Mouse (Mus musculus): Measurements from ENCODE around the gene Samd10. TPM values are rescaled to one million over a fixed set of nuclear protein-coding genes. Genes with fewer than 3 reads are reported as not detected.
A peak's percentile ranks its signal among the peaks of the same experiment; 100 is the strongest.

The Samd10 gene
- total and polyA plus RNA-seq, 2 experiments from 2014 or later, result 7.7 to 8.0 TPM

DNA sequence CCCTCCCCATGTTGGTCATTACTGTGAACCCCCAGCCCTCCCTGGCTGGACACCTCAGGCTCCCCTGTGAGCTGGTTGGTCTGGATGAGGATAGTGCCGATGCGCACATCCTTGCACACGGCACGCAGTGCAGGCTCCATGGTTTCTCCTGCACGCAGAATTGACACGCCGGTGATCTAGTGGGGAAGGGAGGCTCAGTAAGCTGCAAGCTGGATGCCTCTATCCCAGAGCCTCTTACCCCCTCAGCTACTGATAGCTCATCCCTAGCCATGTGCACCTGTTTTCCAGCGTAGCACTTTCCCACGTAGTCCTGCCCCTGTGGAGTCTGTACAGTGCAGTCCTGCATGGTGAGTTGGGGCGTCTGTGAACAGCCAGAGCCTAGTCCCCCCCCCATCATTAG lies 29.2 kb downstream of the Samd10 start:
- WGBS, result 92% methylated on average over 10 of the region's 10 CpGs
- no peak overlapping the region for H3K4me3 ChIP-seq (ENCODE audit: low read depth, low read length)
- no peak overlapping the region for H3K27ac ChIP-seq (ENCODE audit: low read depth)
- no peaks in the 10 kb centered on the region for H3K27me3 ChIP-seq (ENCODE audit: control insufficient read depth, insufficient read depth, low read length)
- no peak overlapping the region for H3K4me2 ChIP-seq (ENCODE audit: low read depth, low read length)
- ATAC-seq (ENCODE audit: insufficient read depth, low read depth), result no peak
- H3K36me3 ChIP-seq (replicated peaks; ENCODE audit: control insufficient read depth, insufficient read depth, low read length), result peaks cover 36% of the 10 kb centered on the region
- TF ChIP-seq EP300 (IDR thresholded peaks at IDR 0.05; ENCODE audit: low read depth) (no peak), CTCF (IDR thresholded peaks at IDR 0.05; ENCODE audit: low read depth) (no peak)
- H3K4me1 ChIP-seq (ENCODE audit: control insufficient read depth, insufficient read depth), result no peaks in the 10 kb centered on the region
- no peak for DNase-seq (ENCODE audit: low spot score)
- H3K9me3 ChIP-seq (replicated peaks; ENCODE audit: control insufficient read depth, low read length), result peaks cover 3% of the 10 kb centered on the region; the same call in 1 of the 2 replicates
- H3K9ac ChIP-seq (replicated peaks; ENCODE audit: low read depth, low read length), result no peak overlapping the region

DNA sequence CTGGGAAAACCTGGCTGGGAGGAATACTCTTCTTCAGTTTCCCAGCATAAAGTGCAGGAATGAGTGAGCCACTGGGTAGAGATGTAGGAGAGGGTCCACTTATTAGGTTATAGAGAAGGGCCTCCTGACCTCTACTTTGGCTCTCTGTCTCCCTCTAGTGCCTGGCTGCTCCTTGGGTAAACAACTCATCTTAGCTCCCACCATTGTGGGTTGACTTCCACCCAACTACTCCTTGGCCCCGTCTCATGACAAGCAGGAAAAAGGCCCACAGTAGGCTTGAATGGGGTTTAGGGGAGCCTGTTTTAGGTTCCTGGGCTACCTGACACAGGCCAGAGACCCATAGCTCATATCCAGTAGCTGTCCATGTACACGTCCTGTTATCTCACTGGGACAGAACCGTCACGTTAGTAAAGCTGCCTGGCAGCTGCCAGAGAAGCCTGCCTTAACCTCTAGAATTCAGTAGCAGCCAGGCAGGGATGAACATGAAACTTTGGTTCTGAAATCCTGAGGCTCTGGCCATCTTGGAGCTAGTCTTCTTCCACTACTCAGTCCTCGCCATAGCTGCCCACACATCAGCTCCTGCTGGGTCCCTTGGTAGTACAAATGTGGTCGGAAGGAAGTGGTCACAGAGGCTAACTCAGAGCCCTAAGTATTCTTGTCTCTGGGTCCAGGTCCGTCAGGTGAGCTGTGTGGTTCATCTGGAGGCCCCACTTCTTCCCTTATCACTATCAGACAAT lies 30.6 kb downstream of the Samd10 start:
- H3K36me3 ChIP-seq (replicated peaks; ENCODE audit: control insufficient read depth, insufficient read depth, low read length), result peaks cover 25% of the 10 kb centered on the region
- no peak overlapping the region for H3K27ac ChIP-seq (ENCODE audit: low read depth)
- H3K9ac ChIP-seq (replicated peaks; ENCODE audit: low read depth, low read length), result no peak overlapping the region
- WGBS, result 56% methylated on average over 7 of the region's 7 CpGs
- peaks cover 3% of the 10 kb centered on the region; the same call in 1 of the 2 replicates for H3K9me3 ChIP-seq (replicated peaks; ENCODE audit: control insufficient read depth, low read length)
- no peaks in the 10 kb centered on the region for H3K4me1 ChIP-seq (ENCODE audit: control insufficient read depth, insufficient read depth)
- DNase-seq (ENCODE audit: low spot score), result peak; percentile 35
- H3K27me3 ChIP-seq (ENCODE audit: control insufficient read depth, insufficient read depth, low read length), result no peaks in the 10 kb centered on the region
- peak; percentile 66 for TF ChIP-seq CTCF (IDR thresholded peaks at IDR 0.05; ENCODE audit: low read depth)
- no peak for TF ChIP-seq EP300 (IDR thresholded peaks at IDR 0.05; ENCODE audit: low read depth)
- no peak overlapping the region for H3K4me2 ChIP-seq (ENCODE audit: low read depth, low read length)
- ATAC-seq (ENCODE audit: insufficient read depth, low read depth), result peak; percentile 57; the same call in 1 of the 2 replicates
- no peak overlapping the region for H3K4me3 ChIP-seq (ENCODE audit: low read depth, low read length)

DNA sequence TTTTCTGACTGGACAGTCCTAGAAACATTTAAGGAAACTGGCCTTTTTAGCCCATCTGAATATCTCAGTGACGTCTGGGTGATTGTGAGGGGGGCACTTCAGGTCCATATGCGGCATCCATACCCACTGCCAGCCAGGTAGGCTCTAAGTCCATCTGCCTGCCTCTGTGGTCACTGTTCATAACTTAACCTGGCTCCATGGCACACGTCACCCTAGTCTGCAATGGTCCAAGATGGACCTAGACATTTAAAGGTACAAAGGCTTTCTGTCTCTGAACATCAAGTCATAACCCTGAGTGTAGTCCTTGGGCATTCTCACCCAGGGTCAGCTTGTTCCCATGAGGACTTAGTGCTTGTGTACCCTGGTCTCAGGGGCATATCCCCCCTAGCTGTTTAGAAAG lies 31.7 kb downstream of the Samd10 start:
- Histone ChIP-seq H3K9me3 (replicated peaks; ENCODE audit: control insufficient read depth, low read length) (peaks cover 3% of the 10 kb centered on the region; the same call in 1 of the 2 replicates), H3K9ac (replicated peaks; ENCODE audit: low read depth, low read length) (no peak overlapping the region), H3K4me3 (ENCODE audit: low read depth, low read length) (no peak overlapping the region), H3K4me1 (ENCODE audit: control insufficient read depth, insufficient read depth) (no peaks in the 10 kb centered on the region), H3K27me3 (ENCODE audit: control insufficient read depth, insufficient read depth, low read length) (no peaks in the 10 kb centered on the region), H3K36me3 (replicated peaks; ENCODE audit: control insufficient read depth, insufficient read depth, low read length) (peaks cover 14% of the 10 kb centered on the region; the same call in 1 of the 2 replicates), H3K27ac (ENCODE audit: low read depth) (no peak overlapping the region), H3K4me2 (ENCODE audit: low read depth, low read length) (no peak overlapping the region)
- TF ChIP-seq CTCF (IDR thresholded peaks at IDR 0.05; ENCODE audit: low read depth), result no peak
- TF ChIP-seq EP300 (IDR thresholded peaks at IDR 0.05; ENCODE audit: low read depth), result no peak
- 82% methylated on average over 3 of the region's 3 CpGs for WGBS
- DNase-seq (ENCODE audit: low spot score) (no peak), ATAC-seq (ENCODE audit: insufficient read depth, low read depth) (no peak)

DNA sequence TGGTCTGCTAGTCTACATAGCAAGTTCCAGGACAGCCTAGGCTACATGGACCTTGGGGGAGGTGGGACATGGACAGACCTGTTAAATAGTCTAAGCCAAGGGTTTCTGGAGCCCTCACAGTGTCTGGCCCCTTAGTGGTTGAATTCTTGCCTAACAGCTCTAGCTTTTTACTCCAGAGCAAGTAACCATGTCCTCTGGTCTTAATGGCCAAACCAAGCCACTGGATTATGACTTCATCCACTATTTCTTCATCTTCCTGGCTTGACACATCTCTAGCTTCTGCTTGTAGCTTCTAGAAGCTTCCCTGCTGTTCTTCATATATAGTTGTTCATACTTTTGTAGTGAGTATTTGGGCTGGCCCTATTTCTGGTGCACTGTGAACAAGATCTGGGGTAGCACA lies 45.2 kb downstream of the Samd10 start:
- H3K27me3 ChIP-seq (ENCODE audit: control insufficient read depth, insufficient read depth, low read length), result no peaks in the 10 kb centered on the region
- H3K4me3 ChIP-seq (ENCODE audit: low read depth, low read length), result no peak overlapping the region
- no peak for DNase-seq (ENCODE audit: low spot score)
- ATAC-seq (ENCODE audit: insufficient read depth, low read depth), result no peak
- H3K9ac ChIP-seq (replicated peaks; ENCODE audit: low read depth, low read length), result no peak overlapping the region
- H3K4me2 ChIP-seq (ENCODE audit: low read depth, low read length), result no peak overlapping the region
- no peaks in the 10 kb centered on the region for H3K9me3 ChIP-seq (replicated peaks; ENCODE audit: control insufficient read depth, low read length)
- no peak overlapping the region for H3K27ac ChIP-seq (ENCODE audit: low read depth)
- no peaks in the 10 kb centered on the region for H3K4me1 ChIP-seq (ENCODE audit: control insufficient read depth, insufficient read depth)
- peaks cover 49% of the 10 kb centered on the region for H3K36me3 ChIP-seq (replicated peaks; ENCODE audit: control insufficient read depth, insufficient read depth, low read length)
- no peak for TF ChIP-seq EP300 (IDR thresholded peaks at IDR 0.05; ENCODE audit: low read depth)
- no peak for TF ChIP-seq CTCF (IDR thresholded peaks at IDR 0.05; ENCODE audit: low read depth)

DNA sequence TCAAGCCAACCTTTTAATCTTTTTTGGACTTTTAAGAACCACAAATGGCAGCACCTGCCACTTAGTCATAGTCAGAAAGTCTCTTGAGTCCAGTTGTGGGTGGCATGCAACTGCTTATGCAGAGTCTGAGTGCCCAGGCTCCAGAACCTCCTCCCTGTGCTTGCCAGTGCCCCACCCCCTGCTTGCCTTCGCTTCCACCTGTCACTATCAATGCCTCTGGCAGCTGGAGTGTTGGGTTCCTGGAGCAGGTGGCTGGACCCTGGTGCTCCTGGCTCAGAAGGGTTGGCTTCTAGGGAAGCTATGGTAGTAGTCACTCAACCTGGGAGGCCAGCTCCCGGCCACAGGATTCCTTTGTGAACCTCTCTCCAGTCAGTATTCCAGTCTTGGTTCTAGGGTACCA lies 48.8 kb downstream of the Samd10 start:
- H3K4me2 ChIP-seq (ENCODE audit: low read depth, low read length), result no peak overlapping the region
- no peak for TF ChIP-seq EP300 (IDR thresholded peaks at IDR 0.05; ENCODE audit: low read depth)
- no peak for TF ChIP-seq CTCF (IDR thresholded peaks at IDR 0.05; ENCODE audit: low read depth)
- H3K27me3 ChIP-seq (ENCODE audit: control insufficient read depth, insufficient read depth, low read length), result no peaks in the 10 kb centered on the region
- no peak overlapping the region for H3K9ac ChIP-seq (replicated peaks; ENCODE audit: low read depth, low read length)
- 87% methylated on average over 2 of the region's 2 CpGs for WGBS
- no peak overlapping the region for H3K27ac ChIP-seq (ENCODE audit: low read depth)
- H3K9me3 ChIP-seq (replicated peaks; ENCODE audit: control insufficient read depth, low read length), result no peaks in the 10 kb centered on the region
- DNase-seq (ENCODE audit: low spot score), result no peak
- no peak for ATAC-seq (ENCODE audit: insufficient read depth, low read depth)
- H3K36me3 ChIP-seq (replicated peaks; ENCODE audit: control insufficient read depth, insufficient read depth, low read length), result peaks cover 78% of the 10 kb centered on the region
- no peak overlapping the region for H3K4me3 ChIP-seq (ENCODE audit: low read depth, low read length)
- H3K4me1 ChIP-seq (ENCODE audit: control insufficient read depth, insufficient read depth), result no peaks in the 10 kb centered on the region

DNA sequence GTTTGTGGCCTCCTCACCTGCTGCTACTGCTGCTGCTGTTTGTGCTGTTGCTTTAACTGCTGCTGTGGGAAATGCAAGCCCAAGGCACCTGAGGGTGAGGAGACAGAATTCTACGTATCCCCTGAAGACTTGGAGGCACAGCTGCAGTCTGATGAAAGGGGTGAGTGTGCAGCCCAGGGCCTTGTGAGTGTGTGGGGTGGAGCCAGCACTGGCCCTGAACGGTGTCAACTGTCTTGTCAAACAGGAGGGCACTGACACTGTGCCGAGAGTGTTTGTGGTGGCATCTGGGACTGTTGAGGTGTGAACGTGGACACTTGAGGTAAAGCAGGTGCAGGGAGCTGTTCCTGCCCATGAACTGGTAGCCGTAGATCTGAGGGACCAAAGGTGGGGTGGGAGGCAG lies 50.3 kb downstream of the Samd10 start:
- Histone ChIP-seq H3K27ac (ENCODE audit: low read depth) (no peak overlapping the region), H3K4me1 (ENCODE audit: control insufficient read depth, insufficient read depth) (no peaks in the 10 kb centered on the region), H3K9me3 (replicated peaks; ENCODE audit: control insufficient read depth, low read length) (no peaks in the 10 kb centered on the region), H3K4me3 (ENCODE audit: low read depth, low read length) (no peak overlapping the region), H3K36me3 (replicated peaks; ENCODE audit: control insufficient read depth, insufficient read depth, low read length) (peaks cover 76% of the 10 kb centered on the region), H3K27me3 (ENCODE audit: control insufficient read depth, insufficient read depth, low read length) (no peaks in the 10 kb centered on the region), H3K4me2 (ENCODE audit: low read depth, low read length) (no peak overlapping the region), H3K9ac (replicated peaks; ENCODE audit: low read depth, low read length) (no peak overlapping the region)
- no peak for ATAC-seq (ENCODE audit: insufficient read depth, low read depth)
- WGBS, result 57% methylated on average over 5 of the region's 5 CpGs
- TF ChIP-seq EP300 (IDR thresholded peaks at IDR 0.05; ENCODE audit: low read depth) (no peak), CTCF (IDR thresholded peaks at IDR 0.05; ENCODE audit: low read depth) (no peak)
- no peak for DNase-seq (ENCODE audit: low spot score)
